9 mouse cellular contexts compared by ENCODE assay signal in genomic region chr12:95746856-95747579, GRCm38 (mm10). TPM values are rescaled to one million over a fixed set of nuclear protein-coding genes. Genes with fewer than 3 reads are reported as not detected.
A peak's percentile ranks its signal among the peaks of the same experiment; 100 is the strongest.
DNase-seq lines count a peak whose midpoint lies in the region; ATAC-seq and TF ChIP-seq lines count a peak whose summit lies in the region.
"Had no signal": no experiment of that assay in that cellular context is flagged by ENCODE, and none has a peak within 500 bp of the region (broad histone marks: within the 10 kb centered on the region; RNA-seq: fewer than 3 reads in every experiment).

No protein-coding gene starts in this region.

- 63% methylated on average over 10 of the region's 10 CpGs for WGBS in midbrain, embryonic 15.5 days

- intact Hi-C loops in gastrocnemius, adult 2 months (cut with DNase I): no loop called here
- intact Hi-C loops in heart, postnatal 14 days (cut with DNase I): no loop called here

- H3K27me3 ChIP-seq in splenic B cell, adult 2 months (ENCODE audit: control insufficient read depth, insufficient read depth, low read length, poor library complexity, severe bottlenecking): no peaks in the 10 kb centered on the region
- no peaks in the 10 kb centered on the region for H3K27me3 ChIP-seq in midbrain, embryonic 15.5 days (replicated peaks)

- 0 out of 2 replicates have a peak, but pooled peaks cover 4% of the 10 kb centered on the region for H3K4me1 ChIP-seq in midbrain, embryonic 15.5 days

- no peak for TF ChIP-seq CTCF in gastrocnemius, adult 2 months (IDR thresholded peaks at IDR 0.05)

- peak overlapping the region; percentile 22; the same call in 1 of the 2 replicates for H3K4me3 ChIP-seq in gastrocnemius, adult 2 months
- H3K4me3 ChIP-seq in midbrain, embryonic 15.5 days: no peak overlapping the region
- H3K4me3 ChIP-seq: midbrain, embryonic 10.5 days had no signal

- H3K9me3 ChIP-seq in midbrain, embryonic 15.5 days: no peaks in the 10 kb centered on the region
- H3K9me3 ChIP-seq: midbrain, embryonic 10.5 days had no signal

- 0 out of 2 replicates have a peak overlapping the region, but pooled peaks have one; percentile 20 for H3K27ac ChIP-seq in gastrocnemius, adult 2 months
- no peak overlapping the region for H3K27ac ChIP-seq in midbrain, embryonic 15.5 days
- H3K27ac ChIP-seq: midbrain, embryonic 10.5 days had no signal

- no peak for DNase-seq in gastrocnemius, adult 2 months
- DNase-seq in gastrocnemius, adult 18-20 months (ENCODE audit: low spot score): no peak
- peak; percentile 39 for DNase-seq in ovary, adult 18-20 months (ENCODE audit: low spot score)
- no peak for DNase-seq in ovary, postnatal 14 days (ENCODE audit: low spot score)
- DNase-seq in heart, postnatal 14 days: peak; percentile 4 to 17
- peak; percentile 12 for DNase-seq in splenic B cell, adult 2 months (ENCODE audit: low read depth, low spot score)
- no peak for DNase-seq in adrenal gland, postnatal 4 days (ENCODE audit: low spot score in 2 of 2)

- H3K36me3 ChIP-seq in splenic B cell, adult 2 months (ENCODE audit: control insufficient read depth, insufficient read depth, low read length, poor library complexity, severe bottlenecking): no peaks in the 10 kb centered on the region
- H3K36me3 ChIP-seq in midbrain, embryonic 15.5 days (replicated peaks): no peaks in the 10 kb centered on the region
- H3K36me3 ChIP-seq: midbrain, embryonic 10.5 days had no signal

- no peak for ATAC-seq in midbrain, embryonic 15.5 days (replicated peaks)

- H3K9ac ChIP-seq in midbrain, embryonic 15.5 days: no peak overlapping the region

- no peak overlapping the region for H3K4me2 ChIP-seq in midbrain, embryonic 15.5 days

RNA-seq across cellular contexts. Expression of gene Flrt2, which starts 55.0 kb away (rescaled TPM):
- 1 to 10 TPM; 4.5 to 9.1 TPM for total RNA-seq in gastrocnemius, adult 2 months (2021)
- total RNA-seq in gastrocnemius, adult 18-20 months (2021): 1 to 10 TPM; 3.8 to 8.2 TPM
- total RNA-seq in heart, postnatal 14 days (2021): 10 to 100 TPM; 11.3 to 14.5 TPM
- 25.1 and 25.4 TPM in 2 replicates for polyA plus RNA-seq in midbrain, embryonic 15.5 days (2015; fragmentation: Nextera tagmentation; extraction: Ambion mirVana)
- 10 to 100 TPM; 19.6 to 23.4 TPM for total RNA-seq in adrenal gland, postnatal 4 days (2021)

Comparison
In these comparisons a context has a peak if more than half of its experiments do, and no peak if none do; other contexts are left out.
1. DNase-seq: peak in ovary, adult 18-20 months (single experiment), heart, postnatal 14 days (2 of 2) and splenic B cell, adult 2 months (single experiment); none in gastrocnemius, adult 2 months (single experiment), gastrocnemius, adult 18-20 months (single experiment), ovary, postnatal 14 days (single experiment) and adrenal gland, postnatal 4 days (0 of 2).